Mouse (Mus musculus) stomach, embryonic 15.5 days (tissue): ENCODE results near the gene Galnt15. TPM values are rescaled to one million over a fixed set of nuclear protein-coding genes. Genes with fewer than 3 reads are reported as not detected.

Experiments
- ATAC-seq: fragments of 200-750 bp; cut with Nextera tagmentation; 2 replicates; pipeline ENCODE4 v1.8.0; 2017; ENCODE audit warnings: low read depth, moderate number of reproducible peaks, moderate TSS enrichment; ENCODE audit not compliant: insufficient read depth, low FRiP score
- H3K27ac ChIP-seq: fragments of 300-500 bp; sonication (generic); 2 replicates; pipeline ENCODE4 v1.5.1; 2015; ENCODE audit warnings: mild to moderate bottlenecking, inconsistent platforms
- H3K27me3 ChIP-seq: fragments of 300-500 bp; sonication (generic); replicated peaks from 2 replicates; pipeline ENCODE4 v1.6.1; 2015; ENCODE audit warnings: inconsistent platforms
- H3K36me3 ChIP-seq: fragments of 300-500 bp; sonication (generic); 2 replicates; pipeline ENCODE4 v1.6.1; 2015; ENCODE audit warnings: inconsistent platforms
- H3K4me1 ChIP-seq: fragments of 300-500 bp; sonication (generic); 2 replicates; pipeline ENCODE4 v1.6.1; 2015; ENCODE audit warnings: inconsistent platforms
- H3K4me2 ChIP-seq: fragments of 300-500 bp; sonication (generic); 2 replicates; pipeline ENCODE4 v1.6.1; 2015; ENCODE audit warnings: mild to moderate bottlenecking, inconsistent platforms
- H3K4me3 ChIP-seq: fragments of 300-500 bp; sonication (generic); replicated peaks from 2 replicates; pipeline ENCODE4 v1.5.1; 2015; ENCODE audit warnings: inconsistent platforms
- H3K9ac ChIP-seq: fragments of 300-500 bp; sonication (generic); 2 replicates; pipeline ENCODE4 v1.6.1; 2015; ENCODE audit warnings: inconsistent platforms
- H3K9me3 ChIP-seq: fragments of 300-500 bp; sonication (generic); 2 replicates; pipeline ENCODE4 v1.6.1; 2016; ENCODE audit warnings: inconsistent platforms
- WGBS: fragments of 180-500 bp; shearing (Covaris S2); methylation state at CpG from one replicate; pipeline ENCODE4 v1.1.7; 2015; 5-methylcytosine and 5-hydroxymethylcytosine counted together
- polyA plus RNA-seq: library from polyadenylated mRNA; unstranded; fragments of >200 nt; fragmentation: Nextera tagmentation; extraction: Ambion mirVana; gene quantifications from 2 replicates; pipeline ENCODE4 v1.2.1, GENCODE M21; 2015

The Galnt15 gene
- polyA plus RNA-seq, 1 experiment from 2014 or later: 0.05 TPM

DNA sequence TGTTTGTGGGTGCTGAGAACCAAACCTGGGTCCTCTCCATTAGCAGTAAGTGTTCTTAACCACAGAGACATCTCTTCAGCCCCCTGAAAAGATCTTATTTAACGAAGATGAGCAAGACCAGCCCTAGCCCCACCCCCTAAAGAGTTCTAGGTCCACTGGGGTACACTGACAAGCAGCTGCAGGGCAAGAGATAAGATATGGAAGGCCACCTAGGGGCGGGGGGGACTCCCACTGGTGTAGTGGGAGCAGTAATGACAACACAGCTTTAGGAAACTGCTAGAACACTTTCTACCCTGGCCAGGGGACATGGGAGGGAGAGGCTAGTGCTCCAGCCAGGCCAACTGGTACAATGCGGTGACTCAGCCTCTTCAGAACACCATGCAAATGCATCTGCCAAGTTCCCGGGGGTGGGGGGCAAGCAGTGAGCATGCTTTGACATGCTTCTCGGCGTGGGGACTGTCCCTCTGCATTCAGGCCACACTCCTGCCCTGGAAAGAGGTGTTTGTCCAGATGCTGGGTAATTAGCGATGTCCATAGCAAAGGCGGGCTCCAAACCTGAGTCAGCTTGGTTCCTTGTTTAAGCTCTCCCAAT lies 9.0 kb downstream of the Galnt15 start:
- H3K27me3 ChIP-seq: no peaks in the 10 kb centered on the region
- no peaks in the 10 kb centered on the region for H3K4me1 ChIP-seq
- H3K9ac ChIP-seq: no peak overlapping the region
- H3K4me2 ChIP-seq: no peak overlapping the region
- H3K4me3 ChIP-seq: no peak overlapping the region
- no peaks in the 10 kb centered on the region for H3K9me3 ChIP-seq
- 79% methylated on average over 8 of the region's 8 CpGs for WGBS
- no peak overlapping the region for H3K27ac ChIP-seq
- H3K36me3 ChIP-seq: no peaks in the 10 kb centered on the region
- peak; percentile 43; the same call in 1 of the 2 replicates for ATAC-seq

DNA sequence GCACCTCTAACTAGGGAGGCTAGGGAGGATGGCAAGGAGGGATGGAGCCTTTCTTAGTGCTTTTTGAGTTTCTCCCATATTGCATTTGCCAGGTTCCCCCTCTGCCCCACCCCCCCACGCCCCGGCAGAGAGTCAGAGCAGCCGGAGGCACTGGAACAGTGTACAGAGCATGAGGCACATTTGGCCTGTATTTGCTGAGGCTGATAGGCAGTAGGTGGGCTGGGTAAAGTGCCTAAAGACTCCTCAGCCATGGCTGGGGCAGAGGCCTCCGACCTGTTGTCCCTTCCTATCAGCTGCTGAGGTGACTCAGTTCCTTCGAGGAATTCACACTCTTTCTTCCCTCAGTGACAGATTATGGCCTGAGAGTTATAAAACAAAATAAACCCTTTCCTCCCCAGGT lies 13.3 kb downstream of the Galnt15 start:
- Histone ChIP-seq H3K27me3 (no peaks in the 10 kb centered on the region), H3K4me2 (no peak overlapping the region), H3K9ac (no peak overlapping the region), H3K36me3 (no peaks in the 10 kb centered on the region), H3K27ac (no peak overlapping the region), H3K9me3 (no peaks in the 10 kb centered on the region), H3K4me3 (no peak overlapping the region), H3K4me1 (no peaks in the 10 kb centered on the region)
- 37% methylated on average over 5 of the region's 5 CpGs for WGBS
- peak; percentile 79 for ATAC-seq

DNA sequence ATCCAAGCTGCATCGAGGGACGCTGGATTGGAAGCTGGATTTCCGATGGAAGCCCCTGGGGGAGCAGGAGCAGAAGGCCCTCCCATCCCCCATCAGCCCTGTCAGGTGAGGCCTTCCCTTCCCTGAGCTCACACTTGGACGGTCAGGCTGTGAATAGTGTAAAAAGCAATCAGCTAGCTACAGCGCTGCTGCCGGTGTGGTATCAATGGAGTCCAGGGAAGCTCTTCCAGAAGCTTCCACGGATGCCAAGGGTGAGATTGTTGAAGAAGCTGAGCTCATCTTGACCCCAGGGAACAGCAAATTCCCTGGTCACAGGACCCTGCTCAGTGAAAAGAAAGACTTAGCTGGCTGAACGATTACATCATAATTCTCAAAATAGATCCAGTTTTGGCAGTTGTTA lies 17.6 kb downstream of the Galnt15 start:
- H3K36me3 ChIP-seq: no peaks in the 10 kb centered on the region

DNA sequence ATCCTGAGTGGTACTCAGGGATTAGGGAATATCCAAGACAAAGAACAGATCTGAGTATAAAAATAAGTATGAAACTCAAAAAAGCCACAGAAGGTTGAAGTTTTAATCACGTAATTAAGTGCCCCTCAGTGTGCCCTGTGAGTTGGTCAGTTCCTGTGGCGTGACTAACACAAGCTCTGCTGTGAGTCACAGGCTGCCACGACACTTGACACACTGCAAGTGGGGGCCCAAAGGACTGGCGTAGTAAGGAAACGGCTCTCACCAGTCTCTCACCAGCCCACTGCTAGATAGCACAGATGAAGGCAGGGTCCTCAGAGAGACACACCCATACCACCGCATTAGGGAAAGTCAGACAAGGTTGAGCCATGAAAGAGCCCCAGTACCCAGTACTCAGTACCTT lies 21.4 kb downstream of the Galnt15 start:
- Histone ChIP-seq H3K9ac (no peak overlapping the region), H3K4me1 (no peaks in the 10 kb centered on the region), H3K4me3 (no peak overlapping the region), H3K27ac (no peak overlapping the region), H3K27me3 (no peaks in the 10 kb centered on the region), H3K36me3 (no peaks in the 10 kb centered on the region), H3K9me3 (no peaks in the 10 kb centered on the region), H3K4me2 (no peak overlapping the region)
- WGBS: 86% methylated on average over 6 of the region's 6 CpGs
- ATAC-seq: no peak

More for the DNA sequence above, 17.6 kb downstream of the Galnt15 start:
- no peaks in the 10 kb centered on the region for H3K4me1 ChIP-seq
- no peak overlapping the region for H3K27ac ChIP-seq
- no peaks in the 10 kb centered on the region for H3K9me3 ChIP-seq
- no peak overlapping the region for H3K4me3 ChIP-seq
- no peaks in the 10 kb centered on the region for H3K27me3 ChIP-seq
- H3K4me2 ChIP-seq: no peak overlapping the region
- 72% methylated on average over 8 of the region's 8 CpGs for WGBS
- no peak for ATAC-seq
- no peak overlapping the region for H3K9ac ChIP-seq

DNA sequence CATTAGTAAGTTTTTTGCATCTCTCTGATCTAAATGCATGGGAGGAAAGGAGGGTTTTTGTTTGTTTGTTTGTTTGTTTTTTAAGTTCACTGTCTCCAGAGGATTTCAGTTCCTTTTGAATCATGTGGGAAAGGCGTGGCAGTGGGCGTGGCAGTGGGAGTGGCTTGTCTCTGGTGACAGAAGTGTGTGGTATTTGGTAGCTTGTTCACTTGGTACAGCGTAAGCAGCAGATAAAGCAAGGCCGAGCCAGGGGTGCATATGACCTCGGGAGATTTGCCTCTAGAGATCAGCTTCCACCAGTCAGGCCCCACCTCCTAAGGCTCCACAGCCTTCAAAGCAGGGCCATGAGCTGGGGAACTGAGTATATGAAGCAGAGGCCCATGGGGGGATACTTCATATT lies 25.1 kb downstream of the Galnt15 start:
- Histone ChIP-seq H3K36me3 (no peaks in the 10 kb centered on the region), H3K9me3 (no peaks in the 10 kb centered on the region), H3K27me3 (no peaks in the 10 kb centered on the region), H3K4me1 (no peaks in the 10 kb centered on the region), H3K27ac (no peak overlapping the region), H3K4me2 (no peak overlapping the region), H3K9ac (no peak overlapping the region), H3K4me3 (no peak overlapping the region)
- 69% methylated on average over 5 of the region's 5 CpGs for WGBS
- no peak for ATAC-seq

DNA sequence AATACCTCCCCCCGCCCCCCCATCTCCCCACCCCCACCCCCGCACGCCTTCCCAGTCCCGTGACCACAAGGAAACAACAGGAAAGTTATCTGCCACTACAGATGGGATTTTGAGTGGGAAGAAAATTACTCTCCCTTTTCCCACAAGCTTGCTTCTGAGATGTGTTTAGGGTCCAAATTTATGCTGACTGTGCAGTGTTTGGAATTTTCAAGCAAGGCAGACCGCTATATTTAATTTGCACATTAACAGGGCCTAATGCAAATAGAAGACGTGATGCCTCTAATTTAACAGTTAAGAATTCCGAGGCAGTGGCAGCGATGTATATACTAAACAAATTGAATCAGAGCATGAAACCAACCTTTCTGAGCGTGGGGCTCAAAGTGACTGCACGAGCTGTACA lies 26.0 kb downstream of the Galnt15 start:
- 49% methylated on average over 10 of the region's 10 CpGs for WGBS
- Histone ChIP-seq H3K4me1 (no peaks in the 10 kb centered on the region), H3K27me3 (no peaks in the 10 kb centered on the region), H3K4me2 (no peak overlapping the region), H3K4me3 (no peak overlapping the region), H3K36me3 (no peaks in the 10 kb centered on the region), H3K9me3 (no peaks in the 10 kb centered on the region), H3K27ac (no peak overlapping the region), H3K9ac (no peak overlapping the region)
- no peak for ATAC-seq

DNA sequence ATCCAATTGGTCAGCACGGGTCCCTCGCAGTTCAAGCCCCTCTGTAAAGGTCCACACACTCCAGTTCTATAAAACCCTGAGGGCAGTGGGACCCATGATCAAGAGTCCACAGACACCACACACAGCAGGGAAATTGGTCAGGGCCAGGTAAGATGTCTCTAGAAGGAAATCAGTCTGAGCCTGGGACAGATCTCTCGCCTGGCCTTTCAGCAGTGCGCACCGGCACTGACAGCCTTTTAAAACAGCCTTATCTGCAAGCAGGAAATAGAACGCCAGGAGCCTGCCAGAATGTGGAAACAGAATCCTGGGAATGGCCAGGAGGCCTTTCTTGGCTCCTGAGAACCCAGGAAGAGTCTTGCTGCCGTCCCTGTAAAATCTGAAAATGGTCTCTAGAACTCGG lies 27.0 kb downstream of the Galnt15 start:
- no peaks in the 10 kb centered on the region for H3K9me3 ChIP-seq
- H3K4me3 ChIP-seq: no peak overlapping the region
- no peak for ATAC-seq
- no peaks in the 10 kb centered on the region for H3K27me3 ChIP-seq
- H3K36me3 ChIP-seq: no peaks in the 10 kb centered on the region
- no peak overlapping the region for H3K9ac ChIP-seq
- no peak overlapping the region for H3K27ac ChIP-seq
- WGBS: 52% methylated on average over 8 of the region's 8 CpGs
- H3K4me1 ChIP-seq: no peaks in the 10 kb centered on the region
- no peak overlapping the region for H3K4me2 ChIP-seq

DNA sequence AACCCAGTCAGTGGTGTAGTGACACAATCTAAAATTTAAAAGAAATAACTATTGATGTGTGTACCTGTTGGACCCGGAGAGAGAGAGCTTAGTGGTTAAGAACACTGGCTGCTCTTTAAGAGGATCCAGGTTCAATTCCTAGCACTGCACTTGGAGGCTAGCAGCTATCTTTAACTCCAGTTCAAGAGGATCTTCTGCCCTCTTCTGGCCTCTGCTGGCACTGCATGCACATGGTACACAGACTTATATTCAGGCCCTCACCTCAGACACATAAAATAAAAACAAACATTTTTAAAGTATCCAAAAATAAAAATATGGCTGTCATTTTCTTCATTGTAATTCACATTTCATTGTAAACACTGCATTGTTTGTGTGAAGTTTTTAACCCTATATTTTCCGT lies 27.9 kb downstream of the Galnt15 start:
- no peaks in the 10 kb centered on the region for H3K36me3 ChIP-seq
- no peaks in the 10 kb centered on the region for H3K9me3 ChIP-seq

DNA sequence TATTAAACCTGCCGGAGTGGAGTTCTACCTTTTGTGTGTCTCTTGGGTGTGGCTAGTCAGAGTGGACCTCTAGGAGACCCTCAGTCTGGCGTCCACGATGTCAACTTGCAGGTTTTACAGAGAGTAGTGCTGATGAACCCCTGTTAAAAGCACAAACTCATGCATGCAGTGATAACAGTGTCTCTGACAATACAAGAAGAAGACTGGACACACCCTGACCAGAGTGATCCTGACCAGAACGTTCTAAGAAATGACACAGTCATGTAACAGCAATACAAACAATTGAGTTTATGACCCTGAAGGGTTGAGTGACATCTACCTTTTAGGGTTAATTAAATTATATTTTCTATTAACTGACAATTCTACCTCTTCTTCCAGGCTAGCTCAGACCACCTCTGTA lies 28.9 kb downstream of the Galnt15 start:
- Histone ChIP-seq H3K4me3 (no peak overlapping the region), H3K9me3 (no peaks in the 10 kb centered on the region), H3K27me3 (no peaks in the 10 kb centered on the region), H3K4me2 (no peak overlapping the region), H3K36me3 (no peaks in the 10 kb centered on the region), H3K4me1 (no peaks in the 10 kb centered on the region), H3K9ac (no peak overlapping the region), H3K27ac (no peak overlapping the region)
- WGBS: 75% methylated on average over 4 of the region's 4 CpGs
- no peak for ATAC-seq

More for the DNA sequence above, 27.9 kb downstream of the Galnt15 start:
- no peak overlapping the region for H3K9ac ChIP-seq
- H3K4me2 ChIP-seq: no peak overlapping the region
- no peaks in the 10 kb centered on the region for H3K4me1 ChIP-seq
- H3K27me3 ChIP-seq: no peaks in the 10 kb centered on the region
- WGBS: 93% methylated on average over 2 of the region's 2 CpGs
- no peak overlapping the region for H3K4me3 ChIP-seq
- no peak for ATAC-seq
- H3K27ac ChIP-seq: no peak overlapping the region

DNA sequence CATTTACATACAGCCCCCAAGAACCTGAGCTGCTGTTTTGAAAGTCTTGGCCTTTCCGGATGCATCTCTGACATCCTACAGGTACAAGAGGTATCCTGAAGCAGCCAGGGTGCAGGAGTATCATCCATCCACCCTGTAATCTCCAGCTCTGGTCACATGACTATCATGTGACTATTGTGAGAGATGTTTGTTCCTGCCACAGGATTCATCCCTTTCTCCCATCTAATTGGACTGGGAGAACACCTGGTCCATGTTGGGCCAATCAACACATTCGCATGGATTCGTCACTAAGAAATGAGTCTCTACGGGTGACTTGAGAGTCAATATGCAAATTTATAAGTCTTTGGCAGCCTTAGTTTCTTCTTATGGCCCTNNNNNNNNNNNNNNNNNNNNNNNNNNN lies 32.6 kb downstream of the Galnt15 start:
- Histone ChIP-seq H3K36me3 (no peaks in the 10 kb centered on the region), H3K9me3 (no peaks in the 10 kb centered on the region), H3K27ac (no peak overlapping the region), H3K9ac (no peak overlapping the region), H3K27me3 (no peaks in the 10 kb centered on the region), H3K4me3 (no peak overlapping the region), H3K4me2 (no peak overlapping the region), H3K4me1 (no peaks in the 10 kb centered on the region)
- ATAC-seq: no peak
- 88% methylated on average over 4 of the region's 4 CpGs for WGBS

DNA sequence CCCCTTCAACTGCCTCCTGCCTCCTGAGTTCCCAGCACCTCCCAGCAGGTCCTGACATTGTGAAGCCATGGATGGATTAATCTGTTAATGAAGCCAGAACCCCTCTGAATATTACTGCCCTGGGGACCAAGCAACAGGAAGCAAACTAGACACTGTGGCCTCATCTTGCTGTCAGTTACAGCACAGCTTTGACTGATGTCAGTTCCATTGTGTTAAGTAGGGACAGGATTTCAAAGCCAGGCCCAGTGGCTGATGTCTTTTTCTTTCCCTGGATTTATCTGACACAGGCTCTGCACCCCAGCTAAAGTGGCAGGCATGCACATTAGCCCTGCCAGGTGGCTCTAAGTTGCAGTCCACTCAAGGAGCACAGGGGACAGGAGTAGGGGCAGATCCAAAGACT lies 44.0 kb downstream of the Galnt15 start:
- Histone ChIP-seq H3K36me3 (no peaks in the 10 kb centered on the region), H3K4me1 (no peaks in the 10 kb centered on the region), H3K9me3 (no peaks in the 10 kb centered on the region), H3K27ac (no peak overlapping the region), H3K9ac (no peak overlapping the region), H3K4me2 (no peak overlapping the region), H3K27me3 (no peaks in the 10 kb centered on the region), H3K4me3 (no peak overlapping the region)
- ATAC-seq: no peak

DNA sequence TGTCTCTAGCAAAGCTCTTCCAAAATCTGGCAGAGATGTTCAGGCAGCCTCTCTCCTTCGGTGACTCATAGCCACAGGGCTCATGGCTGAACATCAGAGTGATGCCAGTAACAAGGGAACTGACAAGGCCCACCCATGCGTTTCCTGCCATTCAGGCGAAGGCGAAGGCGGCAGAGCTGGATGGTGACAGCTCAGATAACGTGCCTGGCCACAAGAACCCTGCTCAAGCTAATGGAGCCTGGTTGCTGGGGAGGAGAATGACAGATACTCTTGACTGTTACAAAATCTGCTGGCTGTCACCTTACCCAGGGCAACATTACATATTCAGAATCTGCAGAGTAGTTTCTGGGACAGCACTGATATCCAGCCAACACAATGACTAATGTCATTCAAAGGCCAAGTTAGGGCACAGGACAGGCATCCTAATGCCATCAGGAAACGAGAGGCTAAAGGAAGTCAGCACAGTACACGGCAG lies 44.5 kb downstream of the Galnt15 start:
- WGBS: 72% methylated on average over 8 of the region's 8 CpGs

DNA sequence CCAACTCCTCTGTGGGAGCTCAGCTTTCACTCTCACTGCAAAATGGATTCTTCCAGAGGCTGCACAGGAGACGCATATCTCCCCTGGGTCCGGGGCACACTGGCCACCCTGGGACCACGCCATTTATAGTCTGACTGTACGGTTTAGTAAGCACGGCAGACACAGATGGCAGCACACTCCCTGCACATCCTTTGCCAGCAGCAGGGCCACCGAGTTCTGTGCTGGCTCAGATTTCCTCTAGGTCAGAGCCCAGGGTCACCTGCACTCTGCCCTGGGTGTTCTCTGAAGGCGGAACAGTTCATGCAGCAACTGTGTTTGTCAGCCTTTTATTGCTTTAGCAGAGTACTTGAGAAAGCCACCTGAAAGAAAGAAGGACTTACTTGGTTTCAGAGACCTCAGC lies 45.1 kb downstream of the Galnt15 start:
- H3K27me3 ChIP-seq: no peaks in the 10 kb centered on the region
- no peaks in the 10 kb centered on the region for H3K4me1 ChIP-seq
- no peak overlapping the region for H3K9ac ChIP-seq
- 65% methylated on average over 7 of the region's 7 CpGs for WGBS
- H3K27ac ChIP-seq: no peak overlapping the region
- H3K4me2 ChIP-seq: no peak overlapping the region
- ATAC-seq: no peak
- no peaks in the 10 kb centered on the region for H3K36me3 ChIP-seq
- no peak overlapping the region for H3K4me3 ChIP-seq
- H3K9me3 ChIP-seq: no peaks in the 10 kb centered on the region

More for the DNA sequence above, 44.5 kb downstream of the Galnt15 start:
- Histone ChIP-seq H3K36me3 (no peaks in the 10 kb centered on the region), H3K4me1 (no peaks in the 10 kb centered on the region), H3K9ac (no peak overlapping the region), H3K4me2 (no peak overlapping the region), H3K27ac (no peak overlapping the region), H3K9me3 (no peaks in the 10 kb centered on the region), H3K27me3 (no peaks in the 10 kb centered on the region), H3K4me3 (no peak overlapping the region)
- ATAC-seq: no peak
